Mouse (Mus musculus) limb, embryonic 11.5 days (tissue): ENCODE measurements around the gene Utrn. TPM values are rescaled to one million over a fixed set of nuclear protein-coding genes. Genes with fewer than 3 reads are reported as not detected.

Experiments
- ATAC-seq: fragments of 200-750 bp; cut with Nextera tagmentation; 2 replicates; pipeline ENCODE4 v1.8.0; 2017; ENCODE audit warnings: low read depth; ENCODE audit not compliant: insufficient number of reproducible peaks, low FRiP score, low TSS enrichment
- DNase-seq: peaks from one replicate; pipeline ENCODE4 v3.0.0-alpha.2; 2015; ENCODE audit warnings: low spot score
- H3K27ac ChIP-seq: fragments of 300-500 bp; sonication (generic); replicated peaks from 2 replicates; pipeline ENCODE4 v1.5.1; 2014; ENCODE audit warnings: low read depth, mild to moderate bottlenecking, low read length
- H3K27me3 ChIP-seq: fragments of 300-500 bp; sonication (generic); 2 replicates; pipeline ENCODE4 v1.6.1; 2014; ENCODE audit warnings: mild to moderate bottlenecking, low read length, mixed read lengths; ENCODE audit not compliant: control insufficient read depth, insufficient read depth
- H3K36me3 ChIP-seq: fragments of 300-500 bp; sonication (generic); 2 replicates; pipeline ENCODE4 v1.6.1; 2014; ENCODE audit warnings: mild to moderate bottlenecking, low read length, moderate library complexity, mixed read lengths; ENCODE audit not compliant: control insufficient read depth, insufficient read depth
- H3K4me1 ChIP-seq: fragments of 300-500 bp; sonication (generic); 2 replicates; pipeline ENCODE4 v1.6.1; 2014; ENCODE audit warnings: low read length, mixed read lengths; ENCODE audit not compliant: control insufficient read depth, insufficient read depth
- H3K4me2 ChIP-seq: fragments of 300-500 bp; sonication (generic); 2 replicates; pipeline ENCODE4 v1.6.1; 2014; ENCODE audit warnings: low read depth, mild to moderate bottlenecking, moderate library complexity; ENCODE audit not compliant: severe bottlenecking
- H3K4me3 ChIP-seq: fragments of 300-500 bp; sonication (generic); 2 replicates; pipeline ENCODE4 v1.5.1; 2014; ENCODE audit warnings: low read depth, low read length
- H3K9ac ChIP-seq: fragments of 300-500 bp; sonication (generic); 2 replicates; pipeline ENCODE4 v1.6.1; 2014; ENCODE audit warnings: mild to moderate bottlenecking, low read length
- H3K9me3 ChIP-seq: fragments of 300-500 bp; sonication (generic); 2 replicates; pipeline ENCODE4 v1.6.1; 2016; ENCODE audit warnings: low read length; ENCODE audit not compliant: control insufficient read depth
- WGBS: fragments of 180-500 bp; shearing (Covaris S2); extraction: QIAGEN DNeasy Blood & Tissue Kit; methylation state at CpG from one replicate; pipeline ENCODE4 v1.1.7; 2014; 5-methylcytosine and 5-hydroxymethylcytosine counted together
- polyA plus RNA-seq: library from polyadenylated mRNA; unstranded; fragments of >200 nt; fragmentation: Nextera tagmentation; extraction: Ambion mirVana; gene quantifications from 2 replicates; pipeline ENCODE4 v1.2.1, GENCODE M21; 2014

The Utrn gene
- polyA plus RNA-seq, 1 experiment from 2014 or later, result 41.0 TPM

GRCm38 (mm10) chr10:12573601-12574000 lies 295.6 kb downstream of the Utrn start:
- H3K4me3 ChIP-seq, result no peak overlapping the region
- H3K36me3 ChIP-seq, result no peaks in the 10 kb centered on the region
- ATAC-seq (no peak), DNase-seq (no peak)
- no peak overlapping the region for H3K9ac ChIP-seq
- H3K27ac ChIP-seq, result no peak overlapping the region
- 17% methylated on average over 5 of the region's 6 CpGs for WGBS
- no peak overlapping the region for H3K4me2 ChIP-seq
- no peaks in the 10 kb centered on the region for H3K27me3 ChIP-seq
- H3K9me3 ChIP-seq, result no peaks in the 10 kb centered on the region
- 0 out of 2 replicates have a peak, but pooled peaks cover 3% of the 10 kb centered on the region for H3K4me1 ChIP-seq

GRCm38 (mm10) chr10:12572759-12573158 lies 296.4 kb downstream of the Utrn start:
- Histone ChIP-seq H3K27me3 (no peaks in the 10 kb centered on the region), H3K36me3 (no peaks in the 10 kb centered on the region), H3K27ac (no peak overlapping the region), H3K4me1 (0 out of 2 replicates have a peak, but pooled peaks cover 3% of the 10 kb centered on the region), H3K9me3 (no peaks in the 10 kb centered on the region), H3K9ac (no peak overlapping the region), H3K4me3 (no peak overlapping the region), H3K4me2 (no peak overlapping the region)
- DNase-seq (no peak), ATAC-seq (no peak)
- WGBS, result 49% methylated on average over 4 of the region's 4 CpGs

- DNase-seq, result no peak
- H3K9ac ChIP-seq, result no peak overlapping the region
- no peak overlapping the region for H3K4me2 ChIP-seq
- H3K36me3 ChIP-seq, result no peaks in the 10 kb centered on the region
- H3K9me3 ChIP-seq, result no peaks in the 10 kb centered on the region
- no peak for ATAC-seq
- no peaks in the 10 kb centered on the region for H3K27me3 ChIP-seq
- no peak overlapping the region for H3K27ac ChIP-seq
- H3K4me1 ChIP-seq, result no peaks in the 10 kb centered on the region
- 77% methylated on average over 4 of the region's 4 CpGs for WGBS
- H3K4me3 ChIP-seq, result no peak overlapping the region
These were observed 304.7 kb downstream of the Utrn start for GRCm38 (mm10) chr10:12564425-12564824.

GRCm38 (mm10) chr10:12558810-12559209 lies 310.4 kb downstream of the Utrn start:
- Histone ChIP-seq H3K9me3 (no peaks in the 10 kb centered on the region), H3K9ac (no peak overlapping the region), H3K4me1 (0 out of 2 replicates have a peak, but pooled peaks cover 3% of the 10 kb centered on the region), H3K27ac (no peak overlapping the region), H3K4me2 (no peak overlapping the region), H3K27me3 (no peaks in the 10 kb centered on the region), H3K4me3 (no peak overlapping the region), H3K36me3 (no peaks in the 10 kb centered on the region)
- 60% methylated on average over 5 of the region's 5 CpGs for WGBS
- no peak for DNase-seq
- no peak for ATAC-seq

GRCm38 (mm10) chr10:12554090-12554718 lies 315.0 kb downstream of the Utrn start:
- Histone ChIP-seq H3K27me3 (no peaks in the 10 kb centered on the region), H3K4me2 (no peak overlapping the region), H3K9me3 (no peaks in the 10 kb centered on the region), H3K27ac (no peak overlapping the region), H3K4me3 (no peak overlapping the region), H3K9ac (no peak overlapping the region), H3K36me3 (no peaks in the 10 kb centered on the region), H3K4me1 (peaks cover 23% of the 10 kb centered on the region)
- WGBS, result 45% methylated on average over 2 of the region's 2 CpGs
- ATAC-seq, result no peak
- no peak for DNase-seq

- peak; percentile 45 for DNase-seq
- Histone ChIP-seq H3K27me3 (no peaks in the 10 kb centered on the region), H3K4me3 (no peak overlapping the region), H3K4me2 (no peak overlapping the region), H3K27ac (peak overlapping the region; percentile 47; the same call in 1 of the 2 replicates), H3K4me1 (peaks cover 32% of the 10 kb centered on the region), H3K36me3 (no peaks in the 10 kb centered on the region), H3K9ac (no peak overlapping the region), H3K9me3 (no peaks in the 10 kb centered on the region)
- no peak for ATAC-seq
- 21% methylated on average over 5 of the region's 5 CpGs for WGBS
These were observed 316.3 kb downstream of the Utrn start for GRCm38 (mm10) chr10:12552890-12553278.

GRCm38 (mm10) chr10:12552196-12552889 lies 316.8 kb downstream of the Utrn start:
- Histone ChIP-seq H3K4me1 (peaks cover 33% of the 10 kb centered on the region), H3K4me3 (no peak overlapping the region), H3K9me3 (no peaks in the 10 kb centered on the region), H3K9ac (no peak overlapping the region), H3K4me2 (no peak overlapping the region), H3K27ac (peak overlapping the region; percentile 47; the same call in 1 of the 2 replicates), H3K36me3 (no peaks in the 10 kb centered on the region), H3K27me3 (no peaks in the 10 kb centered on the region)
- DNase-seq, result peak; percentile 70
- 2% methylated on average over 11 of the region's 11 CpGs for WGBS
- 0 out of 2 replicates have a peak, but pooled peaks have one; percentile 2 for ATAC-seq

- H3K9me3 ChIP-seq, result no peaks in the 10 kb centered on the region
- H3K4me1 ChIP-seq, result peaks cover 36% of the 10 kb centered on the region
- no peak for ATAC-seq
- no peaks in the 10 kb centered on the region for H3K27me3 ChIP-seq
- H3K4me2 ChIP-seq, result no peak overlapping the region
- WGBS, result 43% methylated on average over 5 of the region's 5 CpGs
- no peak overlapping the region for H3K27ac ChIP-seq
- no peak overlapping the region for H3K4me3 ChIP-seq
- no peaks in the 10 kb centered on the region for H3K36me3 ChIP-seq
- no peak for DNase-seq
- no peak overlapping the region for H3K9ac ChIP-seq
These were observed 317.4 kb downstream of the Utrn start for GRCm38 (mm10) chr10:12551735-12552134.
